24 mouse cellular contexts compared by ENCODE assay signal in the genomic region with DNA sequence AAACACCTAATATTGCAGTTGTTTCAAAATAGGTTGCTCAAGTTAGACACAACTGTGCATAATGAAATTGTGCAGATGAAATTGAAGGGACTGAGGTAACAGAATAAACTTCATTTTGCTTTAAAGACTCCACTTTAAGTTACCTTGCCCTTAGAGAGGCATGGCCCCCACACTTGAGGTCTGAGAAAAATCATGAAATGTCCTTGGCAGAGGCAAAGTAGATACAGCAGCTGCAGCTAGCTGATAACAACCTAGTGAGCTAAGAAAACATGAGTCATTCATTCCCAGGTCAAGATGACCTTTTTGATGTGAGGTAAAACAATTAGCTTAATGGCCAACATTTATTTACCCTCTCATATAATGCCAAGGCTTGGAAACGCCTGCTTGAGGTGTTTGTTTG.
DNase-seq lines count a peak whose midpoint lies in the region; ATAC-seq and TF ChIP-seq lines count a peak whose summit lies in the region.
"Had no signal": no experiment of that assay in that cellular context is flagged by ENCODE, and none has a peak within 500 bp of the region (broad histone marks: within the 10 kb centered on the region; RNA-seq: fewer than 3 reads in every experiment).

No protein-coding gene starts in this region.

- WGBS in heart, embryonic 13.5 days = 22% methylated on average over 1 of the region's 1 CpGs
- 3% methylated on average over 1 of the region's 1 CpGs for WGBS in liver, embryonic 13.5 days (ENCODE audit: insufficient replicate concordance)

- no peak for TF ChIP-seq CTCF in gastrocnemius, adult 2 months (IDR thresholded peaks at IDR 0.05)

- intact Hi-C loops in gastrocnemius, adult 2 months (cut with DNase I) = no loop called here

- DNase-seq in adrenal gland, postnatal 10 days = peak; percentile 5
- no peak for DNase-seq in adrenal gland, postnatal 14 days
- no peak for DNase-seq in heart, adult 8-10 months (ENCODE audit: low spot score)
- peak; percentile 71 for DNase-seq in ovary, adult 18-20 months (ENCODE audit: low spot score)
- DNase-seq in ovary, postnatal 10 days (ENCODE audit: low spot score) = no peak
- DNase-seq in liver, embryonic 13.5 days = peak; percentile 3
- DNase-seq in gastrocnemius, adult 2 months = no peak
- DNase-seq: B cell, adult 2 months; cerebellum, adult 11 months; cerebellum, adult 8-10 months; cerebellum, postnatal 14 days; embryo, embryonic 11 days; gastrocnemius, postnatal 36 days; kidney, adult 11 months had no signal

- no peak overlapping the region for H3K4me3 ChIP-seq in heart, embryonic 13.5 days
- H3K4me3 ChIP-seq in liver, embryonic 13.5 days (replicated peaks) = no peak overlapping the region
- no peak overlapping the region for H3K4me3 ChIP-seq in gastrocnemius, adult 2 months
- H3K4me3 ChIP-seq: embryonic facial prominence, embryonic 15.5 days; erythroblast, embryonic 14.5 days; forebrain, embryonic 10.5 days; heart, embryonic 15.5 days; hindbrain, embryonic 13.5 days had no signal

- no peak overlapping the region for H3K9ac ChIP-seq in heart, embryonic 13.5 days
- no peak overlapping the region for H3K9ac ChIP-seq in liver, embryonic 13.5 days
- H3K9ac ChIP-seq: embryonic facial prominence, embryonic 15.5 days; heart, embryonic 15.5 days; hindbrain, embryonic 13.5 days had no signal

- H3K27ac ChIP-seq in heart, embryonic 13.5 days (replicated peaks) = no peak overlapping the region
- no peak overlapping the region for H3K27ac ChIP-seq in liver, embryonic 13.5 days
- no peak overlapping the region for H3K27ac ChIP-seq in gastrocnemius, adult 2 months
- H3K27ac ChIP-seq: embryonic facial prominence, embryonic 15.5 days; forebrain, embryonic 10.5 days; heart, embryonic 15.5 days; hindbrain, embryonic 13.5 days; hindbrain, postnatal 0 days had no signal

- peak; percentile 61; the same call in 1 of the 2 replicates for ATAC-seq in heart, embryonic 13.5 days (ENCODE audit: extremely low read depth, insufficient number of reproducible peaks, low FRiP score, low TSS enrichment)
- no peak for ATAC-seq in liver, embryonic 13.5 days (ENCODE audit: low read depth)
- ATAC-seq: CD4-positive, CD25-positive, alpha-beta regulatory T cell, adult 4 months; forebrain, embryonic 14.5 days; hindbrain, postnatal 0 days had no signal

- H3K4me1 ChIP-seq in heart, embryonic 13.5 days = no peaks in the 10 kb centered on the region
- H3K4me1 ChIP-seq in liver, embryonic 13.5 days (replicated peaks) = no peaks in the 10 kb centered on the region
- H3K4me1 ChIP-seq: embryonic facial prominence, embryonic 15.5 days; forebrain, embryonic 10.5 days; heart, embryonic 15.5 days; hindbrain, embryonic 13.5 days had no signal

- no peaks in the 10 kb centered on the region for H3K9me3 ChIP-seq in heart, embryonic 13.5 days
- no peaks in the 10 kb centered on the region for H3K9me3 ChIP-seq in liver, embryonic 13.5 days (replicated peaks)
- H3K9me3 ChIP-seq: embryonic facial prominence, embryonic 15.5 days; forebrain, embryonic 10.5 days; heart, embryonic 15.5 days; hindbrain, embryonic 13.5 days had no signal

- H3K36me3 ChIP-seq in heart, embryonic 13.5 days = no peaks in the 10 kb centered on the region
- no peaks in the 10 kb centered on the region for H3K36me3 ChIP-seq in liver, embryonic 13.5 days
- H3K36me3 ChIP-seq: embryonic facial prominence, embryonic 15.5 days; forebrain, embryonic 10.5 days; G1E; heart, embryonic 15.5 days; hindbrain, embryonic 13.5 days had no signal

- no peaks in the 10 kb centered on the region for H3K27me3 ChIP-seq in heart, embryonic 13.5 days (replicated peaks)
- H3K27me3 ChIP-seq in liver, embryonic 13.5 days = no peaks in the 10 kb centered on the region
- H3K27me3 ChIP-seq: embryonic facial prominence, embryonic 15.5 days; heart, embryonic 15.5 days; hindbrain, embryonic 13.5 days had no signal

- H3K4me2 ChIP-seq in heart, embryonic 13.5 days = no peak overlapping the region
- H3K4me2 ChIP-seq in liver, embryonic 13.5 days = no peak overlapping the region
- H3K4me2 ChIP-seq: embryonic facial prominence, embryonic 15.5 days; heart, embryonic 15.5 days; hindbrain, embryonic 13.5 days had no signal

Comparison
In these comparisons a context has a peak if more than half of its experiments do, and no peak if none do; other contexts are left out.
1. DNase-seq: peak in adrenal gland, postnatal 10 days (single experiment), ovary, adult 18-20 months (single experiment) and liver, embryonic 13.5 days (single experiment); none in adrenal gland, postnatal 14 days (single experiment), heart, adult 8-10 months (single experiment), ovary, postnatal 10 days (single experiment) and gastrocnemius, adult 2 months (single experiment).